Mouse (Mus musculus): ENCODE measurements around the gene Sphk1.
A peak's percentile ranks its signal among the peaks of the same experiment; 100 is the strongest.

Sphk1 gene

DNA sequence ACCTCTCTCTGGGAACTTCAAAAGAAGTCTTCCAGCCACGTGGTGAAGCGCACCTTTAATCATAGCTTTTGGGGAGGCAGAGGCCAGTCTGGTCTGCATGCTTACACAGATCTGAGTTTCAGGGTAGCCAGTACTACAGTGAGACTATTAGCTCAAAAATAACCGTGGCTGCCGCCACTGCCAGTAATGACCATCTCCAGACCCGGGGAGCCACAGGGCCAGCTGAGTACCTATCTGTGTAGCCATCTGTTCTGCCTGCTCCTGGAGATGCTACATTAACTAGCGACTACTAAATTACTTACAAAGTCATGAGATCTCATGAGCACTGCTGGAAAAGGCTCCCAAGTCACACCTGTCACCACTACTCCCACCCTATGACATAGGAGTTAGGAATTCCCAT, 44.3 kb downstream of the Sphk1 start:
- DNase-seq (ENCODE audit: low read depth, low spot score): no peak

DNA sequence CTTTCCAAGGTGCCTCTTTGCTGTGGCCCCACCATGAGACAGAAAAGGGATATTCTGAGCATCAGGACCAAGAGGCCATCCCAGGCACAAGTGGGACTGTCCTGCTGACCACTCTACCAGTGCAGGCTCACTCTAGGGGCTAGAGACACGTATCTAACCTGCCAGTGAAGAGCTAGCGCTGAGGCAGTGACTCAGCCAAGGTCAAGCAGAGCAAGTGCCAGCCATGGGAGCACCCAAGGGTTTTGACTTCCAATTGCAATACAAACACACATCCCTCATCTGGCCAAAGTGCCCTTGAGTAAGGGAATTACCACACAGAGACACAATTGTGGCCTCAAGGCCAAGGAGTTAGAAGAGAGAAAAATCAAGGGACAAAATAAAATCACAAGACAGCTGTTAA, 44.7 kb downstream of the Sphk1 start:
- DNase-seq (ENCODE audit: low read depth, low spot score): no peak

DNA sequence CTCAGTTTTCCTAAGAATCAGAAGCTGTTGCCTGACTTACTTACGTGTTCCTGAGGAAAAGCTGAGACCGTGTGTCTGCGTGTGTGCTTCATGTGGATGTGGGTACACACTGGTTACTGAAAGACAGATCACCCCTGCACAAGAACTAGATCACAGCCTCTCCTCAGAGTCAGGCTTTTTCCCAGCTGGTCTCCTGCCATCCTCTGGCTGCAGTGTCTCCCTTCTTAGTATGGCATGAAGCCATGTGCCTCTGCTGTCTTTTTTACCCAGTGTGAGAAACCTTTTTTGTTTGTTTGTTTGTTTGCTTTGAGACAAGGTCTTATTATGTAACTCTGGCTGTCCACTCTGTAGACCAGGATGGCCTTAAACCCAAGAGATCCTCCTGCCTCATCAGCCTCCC, 48.6 kb downstream of the Sphk1 start:
- DNase-seq (ENCODE audit: low read depth, low spot score): no peak

DNA sequence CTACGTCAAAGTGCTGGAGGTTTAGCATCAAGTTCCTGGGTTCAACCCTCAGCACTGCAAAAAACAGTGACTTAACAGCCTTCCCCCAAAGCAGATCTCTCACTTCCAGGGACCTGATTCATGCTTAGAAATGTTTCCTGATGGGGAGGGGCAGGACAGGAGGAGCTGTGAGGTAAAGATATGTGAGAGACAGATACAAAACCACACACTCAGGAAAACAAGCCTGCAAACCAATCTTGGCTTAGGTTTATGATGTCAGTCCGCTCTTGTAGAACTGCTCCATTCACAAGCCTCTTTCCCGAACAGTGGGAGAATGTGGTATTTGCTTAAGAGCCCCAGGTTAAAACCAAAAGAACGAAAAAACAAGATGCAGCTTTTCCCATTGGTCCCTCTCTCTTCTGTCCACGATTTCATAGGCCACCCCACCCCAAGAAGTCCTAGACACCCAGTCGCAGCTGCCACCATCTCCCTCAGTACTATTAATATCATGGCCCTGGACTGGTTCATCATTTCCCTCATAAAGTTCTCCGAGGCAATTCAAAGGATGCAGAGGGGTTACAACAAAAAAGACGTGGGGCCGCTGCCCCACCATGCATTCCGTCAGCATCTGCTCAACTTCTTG, 49.4 kb downstream of the Sphk1 start:
- no peak for DNase-seq (ENCODE audit: low read depth, low spot score)

DNA sequence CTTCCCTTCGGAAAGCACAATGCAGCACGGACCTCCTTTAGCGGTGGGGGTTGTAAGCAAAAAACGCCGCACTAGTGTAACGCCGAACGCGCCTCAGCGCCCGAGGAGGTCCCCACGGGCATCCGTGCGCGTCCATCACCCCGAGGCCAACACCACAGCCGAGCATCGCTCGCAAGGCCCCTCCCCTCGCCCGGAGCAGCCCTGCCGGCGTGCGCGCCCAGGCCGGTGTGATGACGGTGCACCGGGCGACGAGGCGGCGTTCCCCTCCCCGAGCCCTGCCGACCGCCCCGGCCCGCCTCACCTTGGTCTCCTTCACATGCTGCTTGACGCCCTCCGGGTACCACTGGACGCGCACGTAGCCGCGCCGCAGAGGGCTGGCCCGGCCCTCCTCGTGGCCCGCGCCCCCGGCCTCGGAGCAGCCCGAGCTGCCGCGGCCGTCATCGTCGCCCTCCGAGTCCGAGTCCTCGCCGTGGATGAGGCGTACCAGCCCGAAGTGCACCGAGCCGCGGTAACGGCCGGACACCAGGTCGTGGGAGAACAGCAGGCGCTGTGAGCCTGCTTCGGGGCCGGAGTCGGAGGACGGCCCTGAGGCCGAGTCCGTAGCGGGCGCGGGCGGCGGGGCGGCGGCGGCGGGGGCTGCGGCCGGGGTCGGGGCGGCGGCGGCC, 50.1 kb downstream of the Sphk1 start:
- no peak for DNase-seq (ENCODE audit: low read depth, low spot score)

DNA sequence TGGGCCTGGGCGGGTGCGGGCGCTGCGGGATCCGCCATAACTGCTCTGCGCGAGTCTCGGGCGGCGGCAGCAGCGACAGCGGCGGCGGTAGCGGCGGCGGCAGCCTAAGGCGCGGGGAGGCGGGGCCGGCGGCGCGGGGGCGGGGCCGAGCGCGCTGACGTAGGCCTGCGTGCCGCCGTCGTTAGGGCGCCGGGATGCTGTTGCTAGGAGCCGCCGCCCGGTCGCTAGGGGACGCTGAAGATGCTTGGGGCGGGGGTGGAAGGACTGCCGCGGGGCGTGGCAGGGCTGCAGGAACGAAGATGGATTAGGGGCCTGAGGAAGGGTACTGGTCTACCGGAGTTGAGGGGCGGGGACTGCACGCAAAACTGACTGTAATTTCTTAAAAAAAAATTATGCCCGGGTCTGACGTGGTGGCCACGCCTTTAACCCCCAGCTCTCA, 50.7 kb downstream of the Sphk1 start, which contains the start of gene Ube2o:
Ube2o (minus strand) TSS at position 72 of the 439 bp plus-strand sequence.
- DNase-seq (ENCODE audit: low read depth, low spot score): peak; percentile 52

DNA sequence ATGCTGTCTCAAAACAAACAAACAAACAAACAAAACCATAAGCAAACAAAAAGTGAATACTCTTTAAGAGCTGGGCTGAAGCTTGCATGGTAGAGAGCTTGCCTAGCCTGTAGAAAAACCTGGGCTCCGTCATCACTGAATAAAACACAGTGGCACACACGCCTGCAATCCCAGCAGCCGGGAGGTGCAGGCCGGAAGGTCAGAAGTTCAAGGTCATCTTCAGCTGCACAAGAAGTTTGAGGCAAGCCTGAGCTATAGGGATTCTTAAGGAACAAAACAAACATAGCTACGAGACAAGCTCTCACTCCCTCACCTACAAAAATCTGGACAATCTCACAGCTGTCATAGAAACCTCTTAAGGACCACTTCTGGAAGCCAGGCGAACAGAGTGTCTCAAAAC, 55.0 kb downstream of the Sphk1 start:
- DNase-seq (ENCODE audit: low read depth, low spot score): no peak

Data from brain, embryonic 18.5 days (tissue).